Mouse (Mus musculus): ENCODE data around the gene Tbc1d10a.
"Not testable (repeated sequence)": the region's sequence is repeated elsewhere in the genome, so short reads cannot be mapped to it uniquely, and the experiment has no call there.

Tbc1d10a gene

DNA sequence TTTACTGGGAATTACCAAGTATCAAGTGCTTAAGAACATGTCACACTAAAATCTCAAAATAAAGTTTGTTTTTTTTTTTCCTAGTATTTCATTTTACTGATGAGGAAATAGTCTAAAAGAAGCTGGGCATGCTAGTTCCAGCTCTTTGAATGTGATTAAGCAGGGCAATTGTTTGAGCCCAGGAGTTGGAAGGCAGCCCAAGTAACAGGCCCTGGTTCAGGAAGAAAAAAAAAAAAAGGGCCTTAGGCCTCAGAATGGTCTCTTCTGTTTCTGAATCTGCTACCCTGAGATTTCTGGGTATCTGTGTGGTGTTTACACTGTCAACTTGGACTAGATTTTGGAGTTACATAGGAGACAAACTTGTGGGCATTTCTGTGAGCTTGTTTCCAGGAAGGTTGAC lies 3.1 kb upstream of the Tbc1d10a start:
- no peak for DNase-seq (ENCODE audit: extremely low spot score)

DNA sequence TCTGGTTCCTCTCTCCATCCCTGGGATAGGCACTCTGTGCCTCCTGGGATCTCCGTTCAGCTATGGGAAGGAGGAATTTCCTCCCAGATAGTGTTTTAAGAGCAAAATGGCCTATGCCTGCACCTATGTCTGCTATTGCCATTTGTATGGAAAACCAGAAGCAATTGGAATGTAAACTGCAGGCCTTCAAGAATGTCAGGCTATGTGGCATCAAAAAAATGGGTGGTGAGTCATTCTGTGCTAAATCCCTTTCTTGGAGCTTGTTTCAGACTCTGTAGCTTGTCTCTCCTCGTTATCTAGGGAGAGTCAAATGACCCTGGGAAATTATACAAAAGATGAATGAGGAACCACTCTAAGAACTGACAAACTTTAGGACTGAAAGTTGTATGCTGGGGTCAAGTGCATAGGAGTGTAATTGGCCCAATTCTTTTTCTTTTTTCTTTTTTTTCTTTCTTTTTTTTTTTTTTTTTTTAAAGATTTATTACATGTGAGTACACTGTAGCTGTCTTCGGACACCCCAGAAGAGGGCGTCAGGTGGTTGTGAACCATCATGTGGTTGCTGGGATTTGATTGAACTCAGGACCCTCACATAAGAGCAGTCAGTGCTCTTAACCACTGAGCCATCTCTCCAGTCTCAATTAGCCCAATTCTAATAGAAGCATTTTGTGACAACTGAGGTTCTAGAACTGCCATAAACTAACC lies 2.2 kb upstream of the Tbc1d10a start:
- DNase-seq (ENCODE audit: extremely low spot score) = no peak

DNA sequence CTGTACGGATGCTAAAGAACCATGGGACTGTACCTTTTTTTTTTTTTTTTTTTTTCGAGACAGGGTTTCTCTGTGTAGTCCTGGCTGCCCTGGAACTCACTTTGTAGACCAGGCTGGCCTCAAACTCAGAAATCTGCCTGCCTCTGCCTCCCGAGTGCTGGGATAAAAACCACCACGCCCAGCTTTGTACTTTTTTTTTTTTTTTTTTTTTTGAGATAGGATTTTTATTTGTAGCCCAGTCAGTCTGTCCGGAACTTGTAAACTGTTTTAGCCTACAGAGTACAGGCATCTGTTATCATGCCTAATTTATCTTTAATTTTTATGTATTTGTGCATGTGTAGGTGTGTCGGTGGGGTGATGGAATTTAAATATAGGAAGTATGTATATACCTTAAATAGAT lies 1.1 kb upstream of the Tbc1d10a start:
- not testable (repeated sequence) for DNase-seq (ENCODE audit: extremely low spot score)

DNA sequence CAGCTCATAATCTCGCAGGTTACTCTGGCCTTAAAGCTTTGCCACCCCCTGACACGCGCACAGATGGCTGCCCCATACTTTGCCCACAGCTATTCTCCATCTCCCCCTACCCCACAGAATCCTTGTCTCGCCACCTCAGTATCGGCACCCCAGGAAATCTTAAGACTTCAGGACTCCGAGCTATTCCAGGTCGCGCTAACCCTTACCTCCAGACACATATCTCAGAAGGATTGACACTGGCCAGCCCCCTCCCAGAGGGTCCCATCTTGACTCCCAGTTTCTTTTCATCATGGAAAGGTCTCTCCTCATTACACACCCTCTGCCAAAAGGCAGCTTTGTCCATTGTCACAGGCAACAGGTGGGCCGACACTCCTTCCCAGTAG lies 720 bp downstream of the Tbc1d10a start:
- DNase-seq (ENCODE audit: extremely low spot score) = no peak

DNA sequence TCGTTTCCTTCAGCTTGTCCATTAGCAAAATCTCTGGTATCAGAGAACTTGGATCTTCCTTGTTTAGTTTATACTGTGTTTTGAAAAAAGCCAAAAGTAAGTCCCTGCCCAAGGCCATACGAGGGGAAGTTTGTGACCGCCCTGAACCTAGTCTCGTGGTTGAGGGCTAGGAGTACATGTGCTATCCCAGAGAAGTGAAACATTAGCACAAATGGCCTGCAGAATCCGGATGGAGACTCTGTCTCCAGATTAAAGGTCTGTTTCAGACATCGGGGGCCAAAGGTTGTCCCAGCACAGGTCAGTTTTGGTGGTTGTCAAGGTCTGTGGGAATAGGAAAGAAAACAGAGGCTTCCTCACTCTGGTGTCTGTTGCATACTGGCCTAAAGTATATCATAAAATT lies 2.6 kb downstream of the Tbc1d10a start:
- DNase-seq (ENCODE audit: extremely low spot score) = no peak

DNA sequence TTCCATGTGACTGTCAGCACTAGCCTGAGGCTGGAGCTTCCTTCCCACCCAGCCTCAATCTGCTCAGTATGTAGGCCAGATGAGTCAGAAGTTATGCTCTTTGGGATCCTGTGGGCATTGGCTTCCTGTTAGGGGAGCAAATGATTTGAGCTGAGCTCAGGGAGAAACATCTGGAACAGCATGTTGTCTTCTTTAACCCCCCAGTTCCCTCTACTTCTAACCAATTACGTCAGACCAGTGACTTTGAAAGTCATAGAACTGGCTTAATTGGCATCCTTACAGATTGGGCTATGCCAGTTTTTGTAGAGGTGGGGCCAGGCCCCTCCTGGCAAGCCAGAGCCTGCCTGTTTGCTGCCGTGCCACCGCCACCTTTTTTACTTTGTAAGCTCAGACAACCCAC lies 4.1 kb downstream of the Tbc1d10a start:
- no peak for DNase-seq (ENCODE audit: extremely low spot score)

DNA sequence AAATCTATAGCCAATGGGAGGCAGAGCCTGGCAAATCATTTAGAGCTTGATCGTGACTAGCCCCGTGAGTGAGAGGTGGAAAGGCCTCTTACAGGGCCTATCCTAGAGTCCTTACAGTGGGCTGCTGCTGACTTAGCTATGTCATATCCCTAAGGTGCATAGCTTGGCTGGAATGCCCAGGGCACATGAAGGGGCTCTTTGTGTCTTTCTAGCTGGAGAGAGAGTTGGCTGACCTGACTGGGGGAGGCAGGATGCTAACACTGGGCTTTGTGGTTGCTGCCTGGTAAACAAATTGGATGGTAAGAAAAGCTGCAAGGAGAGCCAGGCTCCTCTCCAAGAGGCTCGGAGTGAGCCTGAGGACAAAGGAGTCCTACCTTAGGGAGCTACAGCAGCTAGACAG lies 6.2 kb downstream of the Tbc1d10a start:
- DNase-seq (ENCODE audit: extremely low spot score) = no peak

DNA sequence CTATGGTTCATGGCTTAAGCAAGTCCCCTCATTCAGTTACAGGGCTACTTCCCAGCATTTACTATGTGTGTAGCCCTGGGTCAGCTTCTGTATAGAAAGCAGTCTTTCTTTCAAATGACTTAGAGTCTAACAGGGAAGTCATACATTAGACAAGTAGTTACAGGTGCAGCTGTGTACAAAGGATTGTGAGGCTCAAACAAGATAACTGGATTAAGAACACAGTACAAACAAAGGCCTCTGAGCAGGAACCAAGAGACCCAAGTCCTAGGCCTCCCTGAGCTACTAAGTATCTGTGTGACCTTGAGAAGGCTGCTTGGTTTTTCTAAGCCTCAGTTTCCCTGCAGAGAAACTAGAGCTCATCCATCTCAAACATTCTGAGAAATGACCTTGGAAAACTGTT lies 6.8 kb downstream of the Tbc1d10a start:
- no peak for DNase-seq (ENCODE audit: extremely low spot score)

DNA sequence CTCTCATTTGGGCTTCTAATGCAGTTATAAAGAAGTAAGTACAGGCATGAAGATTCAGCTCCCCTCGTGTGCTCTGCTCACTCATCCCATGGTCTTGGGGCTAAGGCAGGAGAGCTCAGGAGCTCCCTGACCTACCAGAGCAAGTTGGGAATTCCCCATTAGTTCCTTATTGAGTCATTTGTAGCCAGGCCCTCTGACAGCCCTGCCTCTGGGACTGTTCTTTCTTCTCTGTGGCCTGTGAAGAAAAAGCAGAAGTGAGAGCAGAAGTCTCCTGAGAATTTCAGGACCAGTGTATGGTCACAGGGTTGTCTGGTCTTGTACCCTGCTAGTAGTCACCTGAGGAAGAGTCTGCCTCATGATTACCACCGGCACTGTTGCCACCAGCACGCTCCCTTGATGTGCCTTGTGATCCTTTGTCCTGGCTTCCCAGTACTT lies 9.0 kb downstream of the Tbc1d10a start:
- no peak for DNase-seq (ENCODE audit: extremely low spot score)

DNA sequence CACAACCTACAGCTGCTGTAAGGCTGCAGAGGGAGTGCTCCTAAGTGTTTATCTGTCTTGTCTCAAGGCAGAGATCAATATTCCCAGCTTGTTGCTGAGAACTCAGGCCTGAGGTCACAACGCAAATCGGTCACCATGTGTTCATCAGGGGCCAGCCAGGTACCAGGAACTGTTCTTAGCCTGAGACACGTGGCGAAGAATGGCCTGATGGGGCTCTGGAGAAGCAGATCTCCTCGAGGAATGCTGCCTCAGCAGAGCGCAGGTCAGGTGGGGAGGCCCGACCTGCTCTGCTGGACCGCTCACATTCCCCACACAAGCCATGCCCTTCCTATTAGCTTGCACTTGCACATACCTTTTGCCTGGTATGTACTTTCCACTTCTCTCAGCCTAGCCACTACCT lies 10.0 kb downstream of the Tbc1d10a start:
- no peak for DNase-seq (ENCODE audit: extremely low spot score)

DNA sequence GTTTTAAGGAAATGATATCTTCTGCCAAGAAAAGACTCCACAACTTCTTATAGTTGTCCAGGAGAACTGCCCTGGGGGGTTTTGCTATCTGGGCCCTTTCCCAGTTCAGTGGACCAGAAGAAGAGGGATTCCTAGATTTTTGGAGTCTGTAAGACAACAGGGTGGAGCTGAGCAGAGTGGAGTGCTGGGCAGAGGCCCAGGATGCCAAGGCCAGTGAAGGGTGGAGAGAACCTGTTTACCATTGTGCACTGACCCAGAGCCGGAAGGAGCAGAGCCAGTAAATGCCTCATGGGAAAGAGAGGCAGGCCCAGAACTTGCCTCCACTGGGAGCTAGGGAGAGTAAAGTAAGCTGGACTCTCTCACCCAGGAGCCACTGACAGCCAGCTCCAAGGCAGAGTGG lies 11.1 kb downstream of the Tbc1d10a start:
- DNase-seq (ENCODE audit: extremely low spot score) = no peak

DNA sequence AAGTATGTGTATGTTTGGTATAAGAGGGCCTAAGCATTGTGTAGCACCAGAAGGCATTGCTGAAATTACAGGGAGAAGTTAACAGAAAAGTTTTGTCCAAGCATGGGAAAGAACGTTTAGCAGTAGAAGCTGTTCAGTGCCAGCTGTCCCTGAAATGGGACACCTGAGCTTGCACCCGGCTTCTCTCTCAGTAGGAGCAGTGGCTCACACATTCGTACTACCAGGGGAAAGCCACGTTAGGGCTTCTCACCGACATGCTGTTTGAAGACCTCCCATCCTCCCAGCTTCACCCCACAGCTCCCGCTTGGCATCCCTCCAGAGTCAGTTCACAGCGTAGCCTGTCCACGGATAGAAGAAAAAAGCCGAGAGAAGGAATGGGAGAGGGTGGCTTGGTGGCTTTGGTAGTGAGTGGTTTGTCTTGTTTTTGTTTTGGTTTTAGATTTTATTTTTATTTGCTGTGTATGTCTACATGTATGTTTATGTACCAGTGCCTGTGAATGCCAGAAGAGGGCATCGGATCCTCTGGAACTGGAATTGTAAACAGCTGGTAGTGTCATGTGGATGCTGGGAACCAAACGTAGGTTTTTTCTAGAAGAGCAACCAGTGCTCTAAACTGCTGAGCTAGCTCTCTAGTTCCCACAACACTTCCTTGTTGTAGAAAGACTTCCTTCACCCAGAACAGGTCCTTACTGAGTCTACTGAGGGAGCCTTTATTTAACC lies 15.6 kb downstream of the Tbc1d10a start:
- DNase-seq (ENCODE audit: extremely low spot score) = no peak

DNA sequence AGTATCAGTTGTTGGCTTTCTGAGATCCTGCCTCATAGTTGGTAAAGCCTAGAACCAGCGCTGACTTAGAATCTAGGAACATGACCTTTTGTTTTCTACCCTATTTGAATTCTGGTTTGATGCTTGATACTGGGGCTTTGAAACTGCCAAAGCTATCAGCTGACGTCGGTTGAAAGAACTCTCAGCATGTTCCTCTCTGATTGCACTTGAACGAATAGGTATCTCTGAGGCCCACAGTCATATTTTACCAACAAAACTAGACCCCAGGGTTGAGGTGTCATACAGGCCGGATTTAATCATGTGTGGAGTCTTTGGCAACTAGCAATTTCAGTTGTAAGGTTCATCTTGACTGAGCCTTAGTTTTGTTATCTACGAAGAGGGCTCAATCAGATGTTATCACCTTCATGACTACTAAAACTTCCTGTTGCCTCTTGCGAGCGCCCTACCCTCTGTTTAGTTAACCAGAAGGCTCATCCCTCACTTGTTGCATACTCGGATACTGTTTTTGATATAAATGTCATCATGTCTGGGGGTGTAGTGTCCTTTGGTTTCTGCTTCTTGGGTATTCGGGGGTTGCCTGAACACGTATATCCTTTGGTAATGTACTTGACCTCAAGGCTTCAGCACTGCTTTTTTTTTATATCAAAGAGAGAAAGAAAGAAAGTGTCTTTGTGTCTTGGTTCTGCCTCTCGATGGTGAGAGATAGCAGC lies 16.6 kb downstream of the Tbc1d10a start:
- DNase-seq (ENCODE audit: extremely low spot score) = no peak

DNA sequence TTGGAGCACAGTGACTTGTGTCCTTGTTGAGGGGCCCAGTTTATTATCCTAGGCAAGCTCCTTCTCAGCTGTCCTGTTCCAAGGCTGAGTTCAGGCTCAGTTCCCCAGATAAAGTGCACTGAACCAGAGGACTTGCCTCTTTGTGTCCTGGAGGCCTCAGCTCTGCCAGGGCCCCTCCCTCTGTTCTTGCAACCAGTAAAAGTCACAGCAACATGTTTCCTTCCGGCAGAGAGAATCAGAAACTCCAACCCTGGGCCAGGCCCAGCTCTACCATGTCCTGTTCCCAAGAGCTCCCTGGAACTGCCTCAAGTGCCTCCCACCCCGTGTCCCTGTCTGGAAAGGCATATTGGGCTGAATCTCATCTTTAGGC lies 17.1 kb downstream of the Tbc1d10a start:
- no peak for DNase-seq (ENCODE audit: extremely low spot score)

DNA sequence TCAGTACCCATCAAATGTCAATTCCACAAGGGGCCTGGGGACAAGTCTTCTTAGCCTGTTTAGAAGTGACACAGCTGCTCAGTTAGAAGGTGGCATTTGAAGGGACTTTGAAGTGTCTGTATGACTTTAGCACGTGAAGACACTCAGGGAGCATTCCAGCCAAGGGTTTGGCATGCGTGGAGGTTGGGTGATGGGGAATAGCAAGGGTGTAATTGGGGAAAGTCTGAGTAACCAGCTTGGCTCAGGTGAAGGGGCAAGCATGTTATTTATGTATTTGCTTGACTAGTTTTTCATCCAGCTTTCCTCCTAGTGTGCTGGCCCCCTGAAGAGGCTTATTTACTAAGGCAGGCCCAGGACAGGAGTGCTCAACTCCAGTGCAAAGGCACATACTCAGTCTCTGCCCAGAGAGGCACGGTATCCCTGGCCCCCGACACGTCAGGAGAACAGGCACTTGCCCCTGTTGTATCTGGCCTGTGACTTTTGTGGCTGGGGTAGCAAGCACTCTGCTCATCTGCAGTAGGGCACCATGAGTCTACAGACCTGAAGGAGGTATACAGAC lies 18.6 kb downstream of the Tbc1d10a start:
- DNase-seq (ENCODE audit: extremely low spot score) = no peak

DNA sequence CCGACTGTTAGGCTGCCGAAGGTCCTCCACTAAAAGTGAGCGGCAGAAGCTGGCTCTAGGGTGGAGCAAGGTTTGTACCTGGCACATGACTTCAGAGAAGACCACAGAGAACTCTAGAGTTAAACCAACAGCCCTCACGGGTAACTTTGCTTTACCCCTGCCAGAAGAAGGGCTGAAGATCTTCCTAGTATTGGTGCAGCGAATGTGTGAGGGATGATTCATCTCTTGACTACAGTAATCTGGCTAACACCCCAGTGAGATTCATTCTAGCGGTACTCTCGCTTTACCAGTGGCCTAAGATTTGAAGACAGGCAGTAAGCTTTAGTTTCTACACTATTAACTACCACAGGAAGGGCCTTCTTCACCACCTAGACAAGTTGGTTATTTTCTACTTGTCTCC lies 19.4 kb downstream of the Tbc1d10a start:
- no peak for DNase-seq (ENCODE audit: extremely low spot score)

DNA sequence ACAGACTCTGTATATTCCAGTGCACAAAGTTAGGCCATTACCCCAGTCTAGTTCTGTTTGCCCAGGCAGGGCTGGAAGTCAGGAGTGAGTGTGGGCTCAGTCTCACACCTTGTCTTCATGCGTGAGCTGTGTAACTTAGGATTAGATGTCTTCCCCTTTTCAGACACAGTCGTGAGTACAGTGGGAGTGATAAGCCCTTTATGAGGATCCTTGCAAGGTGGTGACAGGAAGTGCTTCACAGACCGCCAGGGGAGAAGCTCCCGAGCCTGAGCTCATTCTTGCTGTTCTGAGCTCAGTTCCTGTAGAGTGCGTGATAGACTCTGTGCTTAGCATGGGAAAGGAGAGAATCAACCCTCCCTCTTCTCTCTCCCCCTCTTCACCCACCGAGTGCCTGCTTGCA lies 20.0 kb downstream of the Tbc1d10a start:
- no peak for DNase-seq (ENCODE audit: extremely low spot score)

DNA sequence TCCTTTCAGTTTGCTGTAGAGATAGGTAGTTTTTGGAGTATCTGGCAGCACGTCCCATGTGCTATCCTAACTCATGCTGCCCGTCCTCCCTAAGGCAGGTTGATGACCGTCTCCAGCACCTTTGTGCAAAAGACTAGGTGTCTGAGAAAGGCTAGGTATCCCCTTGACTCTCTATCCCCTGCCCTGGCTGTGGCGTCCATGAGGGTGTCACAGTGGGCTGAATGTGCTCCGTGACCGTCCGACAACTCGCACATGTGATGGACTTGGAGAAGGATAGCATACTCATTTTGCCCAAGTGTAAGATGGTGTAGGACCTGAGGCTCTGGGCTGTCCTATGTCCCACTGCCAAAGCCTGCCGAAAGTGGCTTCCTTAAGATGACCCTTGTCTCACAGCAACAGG lies 21.1 kb downstream of the Tbc1d10a start:
- no peak for DNase-seq (ENCODE audit: extremely low spot score)

DNA sequence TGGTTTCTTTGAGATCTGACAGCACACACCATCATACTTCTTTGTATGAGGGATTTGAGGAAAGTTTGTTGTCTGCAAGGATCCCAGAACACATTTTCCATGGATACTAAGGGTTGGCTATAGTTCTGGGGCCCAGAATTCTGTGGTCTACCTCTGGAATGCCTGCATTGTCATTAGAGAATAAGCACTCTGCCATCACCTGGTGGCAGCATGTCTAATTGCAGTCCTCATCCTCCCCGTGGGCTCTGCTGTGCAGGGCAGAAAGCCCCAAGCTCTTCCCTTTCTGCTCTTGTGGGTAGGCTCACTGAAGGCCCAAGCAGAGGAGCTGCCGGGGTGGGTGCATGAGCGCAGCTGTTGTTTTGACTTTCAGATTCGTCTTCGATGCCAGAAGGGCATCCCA lies 23.0 kb downstream of the Tbc1d10a start:
- DNase-seq (ENCODE audit: extremely low spot score) = no peak

DNA sequence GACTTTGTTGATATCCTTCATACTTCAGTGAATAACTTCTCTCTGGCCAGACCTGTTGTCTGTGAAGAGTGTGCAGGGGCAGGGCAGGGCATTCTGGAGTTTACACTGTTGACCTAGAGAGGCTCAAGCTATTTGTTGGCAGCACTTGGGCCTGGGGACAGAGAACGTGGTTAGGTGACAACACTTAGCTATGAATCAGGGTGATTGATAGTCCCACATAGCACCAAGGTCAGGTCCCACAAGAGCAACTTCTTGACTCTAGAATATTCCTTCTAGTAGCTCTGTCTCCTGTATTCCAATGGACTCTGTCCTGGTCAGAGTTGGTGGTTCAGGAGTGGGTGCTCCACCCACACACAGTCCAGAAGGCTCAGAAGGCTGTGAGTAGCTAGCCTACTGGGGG lies 24.2 kb downstream of the Tbc1d10a start:
- DNase-seq (ENCODE audit: extremely low spot score) = no peak

DNA sequence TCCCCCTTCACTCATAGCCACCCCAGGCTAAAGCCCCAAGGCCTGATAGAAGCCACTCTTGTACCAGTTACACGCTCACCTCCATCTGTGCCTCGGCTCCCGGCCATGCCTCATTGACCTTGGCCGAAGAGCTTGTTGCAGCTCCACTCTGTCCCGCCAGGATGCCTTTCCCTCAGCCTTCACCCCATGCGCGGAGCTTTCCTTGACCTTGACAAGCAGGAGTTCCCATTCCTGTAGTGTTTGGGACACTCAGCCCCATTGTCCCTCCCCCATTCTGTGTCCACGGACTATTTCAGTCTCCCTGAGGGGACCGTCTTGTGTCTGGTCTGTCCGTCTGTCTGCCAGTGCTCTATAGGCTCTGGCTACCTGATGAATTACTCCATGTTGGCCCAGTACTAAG lies 26.5 kb downstream of the Tbc1d10a start:
- no peak for DNase-seq (ENCODE audit: extremely low spot score)

DNA sequence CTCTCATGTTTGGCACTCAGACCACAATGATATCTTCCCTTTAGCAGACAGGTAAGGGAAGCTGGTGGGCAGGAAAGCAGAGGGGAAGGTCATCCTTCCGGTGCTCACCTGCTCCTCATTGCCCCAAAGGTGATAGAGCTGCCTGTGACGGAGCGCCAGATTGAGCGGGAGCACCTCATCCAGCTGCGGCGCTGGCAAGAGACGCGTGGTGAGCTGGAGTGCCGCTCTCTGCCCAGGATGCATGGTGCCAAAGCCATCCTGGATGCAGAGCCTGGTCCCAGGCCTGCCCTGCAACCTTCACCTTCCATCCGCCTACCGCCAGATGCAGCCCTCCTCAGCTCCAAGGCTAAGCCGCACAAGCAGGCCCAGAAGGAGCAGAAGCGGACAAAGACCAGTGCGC lies 28.0 kb downstream of the Tbc1d10a start:
- no peak for DNase-seq (ENCODE audit: extremely low spot score)

DNA sequence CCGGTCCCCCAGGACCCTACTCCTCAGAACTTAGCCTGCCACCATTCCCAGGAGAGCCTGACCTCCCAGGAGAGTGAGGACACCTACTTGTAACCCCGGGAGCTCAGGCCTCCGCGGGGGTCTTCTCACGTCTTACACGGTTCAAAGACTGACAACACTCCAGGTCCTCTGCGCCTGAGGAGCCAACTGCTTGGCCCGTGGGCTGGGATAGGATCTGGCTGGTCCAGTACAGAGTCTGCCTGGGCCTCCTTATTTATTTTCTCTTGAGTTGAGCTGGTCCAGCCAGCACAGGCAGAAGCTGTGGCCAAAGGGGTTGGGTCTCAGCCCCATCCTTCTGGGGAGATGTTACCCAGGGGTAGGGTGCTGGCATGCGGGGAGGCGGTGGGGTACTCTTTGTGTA lies 28.5 kb downstream of the Tbc1d10a start:
- no peak for DNase-seq (ENCODE audit: extremely low spot score)

Data from embryo, embryonic 9.5 days (tissue).